Mouse (Mus musculus) lung, postnatal 0 days (tissue): ENCODE results near the gene Akt1. TPM values are rescaled to one million over a fixed set of nuclear protein-coding genes. Genes with fewer than 3 reads are reported as not detected.

Experiments
- ATAC-seq: fragments of 200-750 bp; cut with Nextera tagmentation; 2 replicates; pipeline ENCODE4 v1.8.0; 2017; ENCODE audit warnings: moderate library complexity
- DNase-seq: peaks from one replicate; pipeline ENCODE4 v3.0.0-alpha.2; 2016; ENCODE audit warnings: low spot score
- H3K27ac ChIP-seq: fragments of 300-500 bp; sonication (generic); 2 replicates; pipeline ENCODE4 v1.5.1; 2014; ENCODE audit warnings: antibody characterized with exemption, mild to moderate bottlenecking, low read length, mixed read lengths
- H3K27me3 ChIP-seq: fragments of 300-500 bp; sonication (generic); replicated peaks from 2 replicates; pipeline ENCODE4 v1.6.1; 2014; ENCODE audit warnings: low read length, mixed read lengths; ENCODE audit not compliant: insufficient read depth
- H3K36me3 ChIP-seq: fragments of 300-500 bp; sonication (generic); 2 replicates; pipeline ENCODE4 v1.6.1; 2014; ENCODE audit warnings: low read length, mixed read lengths; ENCODE audit not compliant: insufficient read depth
- H3K4me1 ChIP-seq: fragments of 300-500 bp; sonication (generic); 2 replicates; pipeline ENCODE4 v1.6.1; 2014; ENCODE audit warnings: antibody characterized with exemption, low read depth, low read length, mixed read lengths; ENCODE audit not compliant: insufficient read depth
- H3K4me2 ChIP-seq: fragments of 300-500 bp; sonication (generic); replicated peaks from 2 replicates; pipeline ENCODE4 v1.6.1; 2014; ENCODE audit warnings: low read depth, mild to moderate bottlenecking, low read length, moderate library complexity, mixed read lengths
- H3K4me3 ChIP-seq: fragments of 300-500 bp; sonication (generic); 2 replicates; pipeline ENCODE4 v1.5.1; 2014; ENCODE audit warnings: low read depth, low read length
- H3K9ac ChIP-seq: fragments of 300-500 bp; sonication (generic); replicated peaks from 2 replicates; pipeline ENCODE4 v1.6.1; 2014; ENCODE audit warnings: low read depth, mild to moderate bottlenecking
- H3K9me3 ChIP-seq: fragments of 300-500 bp; sonication (generic); 2 replicates; pipeline ENCODE4 v1.6.1; 2016; ENCODE audit warnings: low read length, mixed read lengths
- CTCF ChIP-seq: IDR thresholded peaks from 2 replicates; pipeline ENCODE4 v1.5.1; 2016; ENCODE audit warnings: antibody characterized with exemption, mild to moderate bottlenecking
- EP300 ChIP-seq: IDR thresholded peaks from 2 replicates; pipeline ENCODE4 v1.6.1; 2016; ENCODE audit warnings: antibody characterized with exemption, mild to moderate bottlenecking, control low read depth
- WGBS: fragments of 180-500 bp; shearing (Covaris S2); extraction: QIAGEN DNeasy Blood & Tissue Kit; methylation state at CpG from one replicate; pipeline ENCODE4 v1.1.7; 2014; 5-methylcytosine and 5-hydroxymethylcytosine counted together
- polyA plus RNA-seq: library from polyadenylated mRNA; unstranded; fragments of >200 nt; fragmentation: Nextera tagmentation; extraction: Ambion mirVana; gene quantifications from 2 replicates; pipeline ENCODE4 v1.2.1, GENCODE M21; 2015

Akt1 gene
- polyA plus RNA-seq, 1 experiment from 2014 or later: 78.8 TPM

DNA sequence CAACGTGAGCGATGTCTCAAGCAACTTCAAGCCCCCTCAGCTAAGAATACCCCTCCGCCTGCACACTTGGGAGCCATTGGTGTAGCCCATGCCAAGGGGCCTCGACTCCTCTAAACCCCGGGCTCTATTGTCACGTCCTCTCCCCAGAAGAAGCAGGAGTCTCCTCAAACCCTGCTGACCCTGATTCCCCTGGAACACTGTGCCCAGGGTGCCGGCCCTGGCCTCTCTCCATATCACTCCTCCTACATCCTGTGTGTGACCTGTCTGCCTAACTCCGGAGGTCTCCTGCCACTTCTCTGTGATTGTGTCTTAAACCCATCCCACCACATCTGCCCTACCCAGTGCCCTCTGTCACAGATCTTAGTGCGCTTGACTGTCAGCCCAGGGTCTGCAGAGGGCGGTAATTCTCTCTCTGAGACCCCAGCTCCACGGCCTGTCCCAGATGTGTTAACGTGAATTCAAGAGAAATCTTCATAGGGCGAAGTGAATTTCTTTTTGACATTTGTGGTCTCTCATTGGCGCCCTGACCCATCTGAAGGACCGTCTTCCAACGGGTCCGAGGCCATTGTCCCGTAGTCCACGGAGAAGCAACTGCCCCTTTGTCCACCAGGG, 3.4 kb upstream of the Akt1 start:
- Histone ChIP-seq H3K9me3 (no peaks in the 10 kb centered on the region), H3K36me3 (no peaks in the 10 kb centered on the region), H3K9ac (peak overlapping the region; percentile 46), H3K27ac (peak overlapping the region; percentile 80), H3K4me3 (peak overlapping the region; percentile 50), H3K27me3 (no peaks in the 10 kb centered on the region), H3K4me1 (peaks cover 7% of the 10 kb centered on the region), H3K4me2 (peak overlapping the region; percentile 72)
- DNase-seq (no peak), ATAC-seq (no peak)
- TF ChIP-seq CTCF (peak; percentile 61), EP300 (no peak)
- 21% methylated on average over 19 of the region's 19 CpGs for WGBS

DNA sequence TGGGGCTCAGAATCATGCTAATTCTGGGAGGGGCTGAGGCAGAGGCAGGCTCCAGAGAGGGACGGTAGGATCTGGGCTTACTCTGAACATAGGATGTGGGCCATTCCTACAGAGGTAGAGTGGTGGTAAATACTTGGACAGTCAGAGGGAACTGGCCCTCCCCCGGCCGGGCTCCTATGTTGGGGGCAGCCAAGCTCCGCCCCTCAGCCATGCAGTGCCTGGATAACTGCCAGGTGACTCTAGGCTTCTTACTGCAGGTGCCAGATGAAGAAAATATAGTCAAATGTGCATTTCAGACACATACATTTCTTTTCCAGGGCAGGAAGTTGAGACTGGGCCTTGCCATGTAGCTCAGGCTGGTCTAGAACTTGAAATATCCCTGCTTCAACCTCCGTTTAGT, 2.4 kb upstream of the Akt1 start:
- no peak overlapping the region for H3K9ac ChIP-seq

GRCm38 (mm10) chr12:112675245-112676035, 756 bp upstream of the Akt1 start:
- TF ChIP-seq CTCF (peak; percentile 93), EP300 (no peak)
- Histone ChIP-seq H3K27me3 (no peaks in the 10 kb centered on the region), H3K36me3 (no peaks in the 10 kb centered on the region; the same call in 1 of the 2 replicates), H3K4me3 (0 out of 2 replicates have a peak overlapping the region, but pooled peaks have one; percentile 93), H3K9ac (no peak overlapping the region), H3K9me3 (no peaks in the 10 kb centered on the region), H3K27ac (peak overlapping the region; percentile 97), H3K4me2 (peak overlapping the region; percentile 90), H3K4me1 (peaks cover 29% of the 10 kb centered on the region)
- ATAC-seq: peak; percentile 25
- DNase-seq: peak; percentile 93
- WGBS: 21% methylated on average over 18 of the region's 18 CpGs

More for the DNA sequence above, 2.4 kb upstream of the Akt1 start:
- no peaks in the 10 kb centered on the region for H3K9me3 ChIP-seq
- no peaks in the 10 kb centered on the region for H3K27me3 ChIP-seq
- no peaks in the 10 kb centered on the region for H3K36me3 ChIP-seq
- H3K27ac ChIP-seq: no peak overlapping the region
- H3K4me1 ChIP-seq: peaks cover 13% of the 10 kb centered on the region
- ATAC-seq: no peak
- no peak overlapping the region for H3K4me2 ChIP-seq
- DNase-seq: no peak
- WGBS: 33% methylated on average over 5 of the region's 5 CpGs
- TF ChIP-seq CTCF: no peak
- H3K4me3 ChIP-seq: no peak overlapping the region

DNA sequence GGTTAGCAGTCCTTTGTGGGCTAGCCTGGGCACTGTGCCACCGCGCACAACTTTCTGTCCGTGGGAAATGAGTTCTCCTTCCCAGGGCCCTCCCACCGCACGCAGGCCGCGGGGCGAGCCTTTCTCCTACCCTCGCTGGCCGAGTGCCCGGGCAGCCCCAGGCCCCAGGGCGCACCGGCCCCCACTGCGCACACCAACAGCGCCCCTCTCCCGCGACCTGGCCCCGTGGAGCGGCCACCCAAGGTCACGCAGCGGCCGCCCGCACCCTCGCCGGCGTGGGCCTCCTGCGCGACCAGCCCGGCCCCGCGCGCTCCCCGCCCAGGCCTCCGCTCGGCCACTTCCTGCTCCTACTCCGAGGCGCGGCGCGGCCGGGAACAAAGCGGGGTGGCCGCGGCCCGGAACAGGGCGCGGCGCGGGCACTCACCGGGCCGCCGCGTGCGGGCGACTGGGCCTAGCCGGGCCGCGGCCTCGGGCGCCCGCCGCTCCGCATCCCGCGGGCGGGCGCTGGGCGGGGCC, 1.1 kb downstream of the Akt1 start:
- H3K4me3 ChIP-seq: peak overlapping the region; percentile 93
- 0% methylated on average over 30 of the region's 68 CpGs for WGBS
- peak overlapping the region; percentile 98 for H3K9ac ChIP-seq
- peak overlapping the region; percentile 90 for H3K4me2 ChIP-seq
- peak overlapping the region; percentile 97 for H3K27ac ChIP-seq
- TF ChIP-seq EP300: no peak
- TF ChIP-seq CTCF: no peak
- DNase-seq: peak; percentile 55
- H3K4me1 ChIP-seq: peaks cover 33% of the 10 kb centered on the region
- H3K9me3 ChIP-seq: no peaks in the 10 kb centered on the region
- ATAC-seq: peak; percentile 25
- peaks cover 9% of the 10 kb centered on the region for H3K36me3 ChIP-seq
- H3K27me3 ChIP-seq: no peaks in the 10 kb centered on the region

- H3K9me3 ChIP-seq: no peaks in the 10 kb centered on the region
- H3K27me3 ChIP-seq: no peaks in the 10 kb centered on the region
- peak overlapping the region; percentile 93 for H3K4me3 ChIP-seq
- H3K4me1 ChIP-seq: peaks cover 37% of the 10 kb centered on the region
- TF ChIP-seq EP300 (no peak), CTCF (peak; percentile 42)
- H3K27ac ChIP-seq: peak overlapping the region; percentile 97
- 3% methylated on average over 21 of the region's 21 CpGs for WGBS
- DNase-seq: peak; percentile 83
- peak; percentile 30 for ATAC-seq
- peak overlapping the region; percentile 98 for H3K9ac ChIP-seq
- H3K36me3 ChIP-seq: peaks cover 13% of the 10 kb centered on the region
- peak overlapping the region; percentile 90 for H3K4me2 ChIP-seq
Measured at GRCm38 (mm10) chr12:112672744-112673575, 1.7 kb downstream of the Akt1 start.
